Mouse (Mus musculus): ENCODE results near the gene Ccr7. TPM values are rescaled to one million over a fixed set of nuclear protein-coding genes. Genes with fewer than 3 reads are reported as not detected.

The Ccr7 gene
- total and polyA plus RNA-seq, 3 experiments = 0.04 to 0.06 TPM; not detected in 1

GRCm38 (mm10) chr11:99148400-99148799, 6.5 kb downstream of the Ccr7 start:
- H3K27me3 ChIP-seq (ENCODE audit: control insufficient read depth in 1 of 2, insufficient read depth in 2 of 2, low read length in 2 of 2) = peaks cover 8% of the 10 kb centered on the region in 2 experiments; a peak in 2 of 4 replicates
- H3K27ac ChIP-seq (ENCODE audit: control insufficient read depth, low read depth, low read length) = no peak overlapping the region
- DNase-seq (ENCODE audit: low read depth, low spot score) = no peak
- H3K9ac ChIP-seq (ENCODE audit: control insufficient read depth, low read depth, low read length, poor library complexity, severe bottlenecking) = no peak overlapping the region
- no peak overlapping the region for H3K4me3 ChIP-seq (ENCODE audit: control insufficient read depth in 1 of 2, insufficient read depth in 1 of 2, low read depth in 2 of 2, low read length in 2 of 2)
- no peaks in the 10 kb centered on the region for H3K36me3 ChIP-seq (ENCODE audit: control insufficient read depth in 1 of 2, insufficient read depth in 2 of 2, low read length in 2 of 2)
- no peak for TF ChIP-seq JUND (IDR thresholded peaks at IDR 0.05; ENCODE audit: low read depth, low read length)
- TF ChIP-seq ZMIZ1 (IDR thresholded peaks at IDR 0.05; ENCODE audit: low read depth, low read length) = no peak
- no peak for TF ChIP-seq USF1 (IDR thresholded peaks at IDR 0.05; ENCODE audit: low read depth, low read length)
- TF ChIP-seq CHD2 (IDR thresholded peaks at IDR 0.05; ENCODE audit: low read length) = no peak
- TF ChIP-seq ELF1 (IDR thresholded peaks at IDR 0.05; ENCODE audit: low read depth, low read length) = no peak
- TF ChIP-seq ZC3H11A (IDR thresholded peaks at IDR 0.05; ENCODE audit: low read depth, low read length) = no peak
- H3K4me1 ChIP-seq (ENCODE audit: control insufficient read depth in 1 of 2, insufficient read depth in 2 of 2, low read length in 2 of 2) = no peaks in the 10 kb centered on the region; a peak in 1 of 4 replicates
- H3K9me3 ChIP-seq (replicated peaks; ENCODE audit: insufficient read depth, low read length) = no peaks in the 10 kb centered on the region
- H3K79me2 ChIP-seq (ENCODE audit: control insufficient read depth, insufficient read depth, low read length, poor library complexity) = no peaks in the 10 kb centered on the region

GRCm38 (mm10) chr11:99147920-99148289, 7.0 kb downstream of the Ccr7 start:
- H3K27me3 ChIP-seq (ENCODE audit: control insufficient read depth in 1 of 2, insufficient read depth in 2 of 2, low read length in 2 of 2) = peaks cover 4 to 5% of the 10 kb centered on the region in 2 experiments; a peak in 2 of 4 replicates
- no peaks in the 10 kb centered on the region for H3K9me3 ChIP-seq (replicated peaks; ENCODE audit: insufficient read depth, low read length)
- H3K4me3 ChIP-seq (ENCODE audit: control insufficient read depth in 1 of 2, insufficient read depth in 1 of 2, low read depth in 2 of 2, low read length in 2 of 2) = no peak overlapping the region
- H3K4me1 ChIP-seq (ENCODE audit: control insufficient read depth in 1 of 2, insufficient read depth in 2 of 2, low read length in 2 of 2) = no peaks in the 10 kb centered on the region; a peak in 1 of 4 replicates
- H3K9ac ChIP-seq (ENCODE audit: control insufficient read depth, low read depth, low read length, poor library complexity, severe bottlenecking) = no peak overlapping the region
- H3K36me3 ChIP-seq (ENCODE audit: control insufficient read depth in 1 of 2, insufficient read depth in 2 of 2, low read length in 2 of 2) = no peaks in the 10 kb centered on the region
- TF ChIP-seq USF2 (IDR thresholded peaks at IDR 0.05; ENCODE audit: borderline replicate concordance in 1 of 2, insufficient read depth in 1 of 2, low read depth in 1 of 2, low read length in 2 of 2) (no peak), NELFE (IDR thresholded peaks at IDR 0.05; ENCODE audit: low read depth, low read length) (no peak)
- no peaks in the 10 kb centered on the region for H3K79me2 ChIP-seq (ENCODE audit: control insufficient read depth, insufficient read depth, low read length, poor library complexity)
- DNase-seq (ENCODE audit: low read depth, low spot score) = no peak
- no peak overlapping the region for H3K27ac ChIP-seq (ENCODE audit: control insufficient read depth, low read depth, low read length)

DNA sequence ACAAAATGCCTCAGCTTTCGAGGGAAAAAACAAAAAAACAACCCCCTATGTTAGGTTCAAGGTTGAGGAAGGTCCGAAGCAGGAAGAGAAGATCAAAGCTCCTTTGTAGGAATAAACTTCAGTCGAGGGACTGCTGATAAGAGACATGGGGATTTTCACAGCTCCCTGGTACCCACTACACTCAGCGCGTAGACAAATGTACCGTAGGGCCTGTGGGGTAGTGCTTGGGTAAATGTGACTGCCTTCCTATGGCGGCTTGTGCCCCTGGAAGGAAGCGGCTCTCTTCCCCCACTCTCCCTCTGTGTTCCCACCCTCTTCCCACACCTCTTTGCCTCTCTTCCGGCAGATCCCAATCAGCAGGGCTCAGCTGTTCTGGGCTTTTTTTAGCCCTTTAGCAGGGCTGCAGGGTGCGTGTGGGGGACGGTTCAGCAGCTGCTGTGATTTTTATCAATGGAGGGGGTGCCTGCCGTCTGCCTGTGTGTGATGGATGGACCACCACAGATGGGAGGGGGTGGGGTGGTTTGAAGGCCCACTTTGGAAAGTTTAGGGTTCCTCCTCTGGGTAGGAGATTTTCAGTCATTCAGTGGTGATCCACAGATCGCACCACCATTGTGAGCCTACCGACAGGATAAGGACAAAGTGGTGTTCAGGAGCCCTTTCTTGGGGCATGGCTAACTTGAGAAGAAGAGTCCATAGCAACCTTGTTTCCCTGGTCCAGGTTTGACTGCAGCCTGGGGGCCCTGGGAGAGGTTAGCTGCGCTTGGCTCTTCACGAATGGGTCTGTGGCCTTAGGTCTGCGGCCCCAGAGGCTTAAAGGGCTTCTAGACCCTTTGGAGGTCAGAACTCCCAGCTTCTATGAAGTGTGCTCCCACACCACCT, 7.6 kb downstream of the Ccr7 start:
- no peaks in the 10 kb centered on the region for H3K36me3 ChIP-seq (ENCODE audit: control insufficient read depth in 1 of 2, insufficient read depth in 2 of 2, low read length in 2 of 2)
- H3K9ac ChIP-seq (ENCODE audit: control insufficient read depth, low read depth, low read length, poor library complexity, severe bottlenecking) = no peak overlapping the region
- H3K27me3 ChIP-seq (ENCODE audit: control insufficient read depth in 1 of 2, insufficient read depth in 2 of 2, low read length in 2 of 2) = peaks cover 2 to 3% of the 10 kb centered on the region in 2 experiments; a peak in 2 of 4 replicates
- H3K4me1 ChIP-seq (ENCODE audit: control insufficient read depth in 1 of 2, insufficient read depth in 2 of 2, low read length in 2 of 2) = no peaks in the 10 kb centered on the region; a peak in 1 of 4 replicates
- H3K4me3 ChIP-seq (ENCODE audit: control insufficient read depth in 1 of 2, insufficient read depth in 1 of 2, low read depth in 2 of 2, low read length in 2 of 2) = no peak overlapping the region
- no peaks in the 10 kb centered on the region for H3K9me3 ChIP-seq (replicated peaks; ENCODE audit: insufficient read depth, low read length)
- no peak for DNase-seq (ENCODE audit: low read depth, low spot score)
- no peaks in the 10 kb centered on the region for H3K79me2 ChIP-seq (ENCODE audit: control insufficient read depth, insufficient read depth, low read length, poor library complexity)
- H3K27ac ChIP-seq (ENCODE audit: control insufficient read depth, low read depth, low read length) = no peak overlapping the region
- TF ChIP-seq MAZ (IDR thresholded peaks at IDR 0.05; ENCODE audit: low read depth, low read length) (no peak), MXI1 (IDR thresholded peaks at IDR 0.05; ENCODE audit: low read depth, low read length) (no peak), ETS1 (IDR thresholded peaks at IDR 0.05; ENCODE audit: low read depth, low read length) (0 out of 2 replicates have a peak, but pooled peaks have one; percentile 6), MYB (IDR thresholded peaks at IDR 0.05; ENCODE audit: low read depth, low read length) (no peak)

All from MEL (cell line).